Mouse (Mus musculus) intestine, embryonic 16.5 days (tissue): ENCODE data around the gene Itih5. TPM values are rescaled to one million over a fixed set of nuclear protein-coding genes. Genes with fewer than 3 reads are reported as not detected.

Experiments
- ATAC-seq: fragments of 200-750 bp; cut with Nextera tagmentation; 2 replicates; pipeline ENCODE4 v1.8.0; 2017; ENCODE audit warnings: moderate TSS enrichment, moderate library complexity
- H3K27ac ChIP-seq: fragments of 300-500 bp; sonication (generic); 2 replicates; pipeline ENCODE4 v1.5.1; 2014; ENCODE audit warnings: mild to moderate bottlenecking, low read length
- H3K27me3 ChIP-seq: fragments of 300-500 bp; sonication (generic); replicated peaks from 2 replicates; pipeline ENCODE4 v1.6.1; 2014; ENCODE audit warnings: low read length, control low read depth, mixed read lengths; ENCODE audit not compliant: control insufficient read depth, insufficient read depth
- H3K36me3 ChIP-seq: fragments of 300-500 bp; sonication (generic); 2 replicates; pipeline ENCODE4 v1.6.1; 2014; ENCODE audit warnings: low read length, control low read depth; ENCODE audit not compliant: control insufficient read depth, insufficient read depth
- H3K4me1 ChIP-seq: fragments of 300-500 bp; sonication (generic); 2 replicates; pipeline ENCODE4 v1.6.1; 2014; ENCODE audit warnings: low read length, control low read depth, mixed read lengths; ENCODE audit not compliant: control insufficient read depth, insufficient read depth
- H3K4me2 ChIP-seq: fragments of 300-500 bp; sonication (generic); 2 replicates; pipeline ENCODE4 v1.6.1; 2014; ENCODE audit warnings: low read depth, low read length, control low read depth
- H3K4me3 ChIP-seq: fragments of 300-500 bp; sonication (generic); 2 replicates; pipeline ENCODE4 v1.5.1; 2014; ENCODE audit warnings: mild to moderate bottlenecking, low read length
- H3K9ac ChIP-seq: fragments of 300-500 bp; sonication (generic); 2 replicates; pipeline ENCODE4 v1.6.1; 2014; ENCODE audit warnings: low read depth, low read length
- H3K9me3 ChIP-seq: fragments of 300-500 bp; sonication (generic); 2 replicates; pipeline ENCODE4 v1.6.1; 2016; ENCODE audit warnings: low read length, control low read depth; ENCODE audit not compliant: control insufficient read depth
- WGBS: fragments of 180-500 bp; shearing (Covaris S2); extraction: QIAGEN DNeasy Blood & Tissue Kit; methylation state at CpG from one replicate; pipeline ENCODE4 v1.1.7; 2014; 5-methylcytosine and 5-hydroxymethylcytosine counted together
- polyA plus RNA-seq: library from polyadenylated mRNA; unstranded; fragments of >200 nt; fragmentation: Nextera tagmentation; extraction: Ambion mirVana; gene quantifications from 2 replicates; pipeline ENCODE4 v1.2.1, GENCODE M21; 2015

Itih5 gene
- 12.5 and 12.6 TPM in 2 replicates for polyA plus RNA-seq

DNA sequence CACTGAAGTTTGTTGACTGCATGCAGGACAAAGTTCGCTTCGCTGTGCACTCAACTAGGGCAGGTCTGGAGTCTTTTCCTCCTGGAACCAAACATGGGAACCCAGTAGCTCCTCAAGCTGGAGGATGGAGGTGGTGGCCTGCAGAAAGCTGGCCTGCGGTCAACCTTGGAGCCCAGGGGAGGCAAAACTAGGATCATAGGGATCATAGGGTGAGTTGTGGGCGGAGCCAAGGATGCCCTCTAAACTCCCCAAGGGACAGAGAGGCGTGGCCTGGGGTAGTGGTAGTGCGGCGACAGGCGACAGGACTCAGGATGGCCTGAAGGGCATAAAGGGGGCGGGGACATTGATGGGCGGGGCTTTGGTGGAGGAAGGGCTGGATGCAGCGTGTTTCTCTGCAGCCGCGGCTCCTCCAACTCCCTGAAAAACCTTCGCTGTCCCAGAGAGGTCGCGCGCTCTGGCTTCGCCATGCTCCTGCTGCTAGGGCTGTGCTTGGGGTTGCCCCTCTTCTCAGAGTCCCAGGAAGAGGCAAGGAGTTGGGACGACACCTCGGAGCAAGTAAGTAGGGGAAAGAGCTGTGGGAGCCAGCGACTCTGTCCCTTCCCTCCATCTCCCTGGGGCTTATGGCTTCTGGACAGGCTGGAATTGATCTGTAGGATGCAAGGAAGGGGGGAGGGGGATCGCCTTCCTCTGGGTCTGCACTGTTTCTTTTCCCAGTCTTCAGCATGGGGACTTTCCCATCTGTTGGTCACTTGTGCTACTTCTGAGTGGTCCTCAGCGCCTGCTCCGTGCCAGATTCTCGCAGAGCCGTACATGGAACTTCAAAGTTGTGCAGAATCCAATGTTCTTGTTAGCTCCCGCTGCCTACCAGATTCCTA is at the start of gene Itih5:
Gene Itih5 (plus strand): TSS at position 371 of the 875 bp plus-strand sequence.
- no peaks in the 10 kb centered on the region for H3K36me3 ChIP-seq
- no peaks in the 10 kb centered on the region for H3K27me3 ChIP-seq
- peak within 1 kb of the TSS; percentile 41; the same call in 1 of the 2 replicates for H3K27ac ChIP-seq
- peak within 1 kb of the TSS; percentile 60 for H3K4me3 ChIP-seq
- peaks cover 13% of the 10 kb centered on the region for H3K4me1 ChIP-seq
- WGBS, result 8% methylated on average over 27 of the region's 27 CpGs
- H3K9ac ChIP-seq, result peak within 1 kb of the TSS; percentile 74
- H3K9me3 ChIP-seq, result no peaks in the 10 kb centered on the region
- H3K4me2 ChIP-seq, result peak within 1 kb of the TSS; percentile 69
- ATAC-seq, result peak; percentile 93

DNA sequence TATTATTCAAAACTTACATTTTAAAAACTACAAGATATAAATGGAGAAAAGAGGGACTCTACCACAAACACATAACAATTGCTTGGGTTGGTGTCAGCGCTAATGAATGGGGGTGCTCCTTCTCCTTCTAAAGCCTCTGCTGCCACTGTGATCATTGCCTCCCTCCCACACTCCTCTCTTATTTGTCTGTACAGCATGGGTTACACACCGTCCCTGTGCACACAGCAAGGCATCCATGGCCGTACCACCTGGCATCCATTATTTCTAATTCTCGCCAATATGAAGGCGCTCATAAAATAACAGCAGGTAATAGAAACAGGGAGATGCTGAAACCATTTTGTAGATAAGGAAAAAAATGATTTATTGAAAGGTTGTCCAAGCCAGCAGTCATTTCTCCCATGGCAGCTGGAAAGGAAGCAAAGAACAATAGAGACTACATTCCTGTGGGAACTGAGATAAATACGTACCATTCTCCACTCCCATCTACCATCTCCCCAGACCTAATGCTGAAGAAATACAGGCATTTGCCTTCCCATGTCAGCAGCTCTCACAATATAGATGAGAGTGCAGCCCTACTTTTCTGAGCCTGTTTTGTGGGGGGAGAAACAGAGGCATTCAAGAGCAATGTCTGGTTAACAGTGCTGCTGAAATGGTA is 44.7 kb upstream of the Itih5 start:
- no peak overlapping the region for H3K4me2 ChIP-seq
- no peaks in the 10 kb centered on the region for H3K4me1 ChIP-seq
- H3K9ac ChIP-seq, result no peak overlapping the region
- no peak overlapping the region for H3K27ac ChIP-seq
- WGBS, result 67% methylated on average over 6 of the region's 6 CpGs
- H3K27me3 ChIP-seq, result no peaks in the 10 kb centered on the region
- no peak overlapping the region for H3K4me3 ChIP-seq
- H3K9me3 ChIP-seq, result no peaks in the 10 kb centered on the region
- H3K36me3 ChIP-seq, result no peaks in the 10 kb centered on the region
- ATAC-seq, result no peak

DNA sequence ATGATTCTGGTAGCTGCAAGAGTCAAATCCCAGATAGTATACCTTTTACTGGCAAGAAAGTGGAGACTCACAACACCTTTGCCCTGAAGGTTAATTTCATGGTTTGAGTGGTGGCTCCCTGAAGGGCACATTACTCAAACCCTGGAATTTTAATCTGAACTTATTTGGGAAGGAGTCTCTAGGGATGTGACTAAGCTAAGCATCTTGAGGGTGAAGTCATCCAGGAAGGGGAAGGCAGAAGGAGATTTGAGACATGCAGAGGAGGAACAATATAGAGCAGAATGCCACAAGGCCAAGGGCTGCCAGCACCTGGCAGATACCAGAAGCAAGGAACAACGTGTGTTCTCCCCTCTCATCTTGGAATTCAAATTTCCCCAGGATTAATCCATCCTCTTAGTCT is 34.6 kb upstream of the Itih5 start:
- H3K4me3 ChIP-seq, result no peak overlapping the region
- H3K4me1 ChIP-seq, result no peaks in the 10 kb centered on the region
- no peak overlapping the region for H3K9ac ChIP-seq
- H3K4me2 ChIP-seq, result no peak overlapping the region
- no peaks in the 10 kb centered on the region for H3K36me3 ChIP-seq
- H3K27me3 ChIP-seq, result no peaks in the 10 kb centered on the region
- no peak for ATAC-seq
- no peak overlapping the region for H3K27ac ChIP-seq
- WGBS, result 62% methylated on average over 1 of the region's 1 CpGs
- H3K9me3 ChIP-seq, result no peaks in the 10 kb centered on the region

DNA sequence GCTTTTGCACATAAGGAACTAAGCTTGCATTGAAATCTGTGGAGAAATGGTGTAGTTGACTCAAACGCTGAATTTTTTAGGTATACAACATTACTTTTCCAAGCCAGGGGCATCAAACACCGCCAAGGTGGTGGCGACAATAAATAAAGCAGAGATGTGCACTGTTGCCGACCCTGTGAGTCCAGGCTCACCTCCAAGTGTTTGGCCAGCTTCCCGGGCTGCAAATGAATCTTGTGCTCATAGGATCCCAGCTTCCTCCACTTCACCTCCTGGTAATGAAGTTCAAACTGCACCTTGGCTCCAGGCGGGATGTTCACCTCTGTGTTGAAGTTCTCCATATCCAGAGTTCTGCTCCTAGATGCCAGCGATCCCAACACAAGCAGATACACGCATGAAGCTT is 34.1 kb upstream of the Itih5 start:
- no peak overlapping the region for H3K4me2 ChIP-seq
- no peak overlapping the region for H3K27ac ChIP-seq
- H3K36me3 ChIP-seq, result no peaks in the 10 kb centered on the region
- H3K4me3 ChIP-seq, result no peak overlapping the region
- 75% methylated on average over 8 of the region's 8 CpGs for WGBS
- no peak for ATAC-seq
- H3K9ac ChIP-seq, result no peak overlapping the region
- H3K27me3 ChIP-seq, result no peaks in the 10 kb centered on the region
- no peaks in the 10 kb centered on the region for H3K9me3 ChIP-seq
- no peaks in the 10 kb centered on the region for H3K4me1 ChIP-seq

DNA sequence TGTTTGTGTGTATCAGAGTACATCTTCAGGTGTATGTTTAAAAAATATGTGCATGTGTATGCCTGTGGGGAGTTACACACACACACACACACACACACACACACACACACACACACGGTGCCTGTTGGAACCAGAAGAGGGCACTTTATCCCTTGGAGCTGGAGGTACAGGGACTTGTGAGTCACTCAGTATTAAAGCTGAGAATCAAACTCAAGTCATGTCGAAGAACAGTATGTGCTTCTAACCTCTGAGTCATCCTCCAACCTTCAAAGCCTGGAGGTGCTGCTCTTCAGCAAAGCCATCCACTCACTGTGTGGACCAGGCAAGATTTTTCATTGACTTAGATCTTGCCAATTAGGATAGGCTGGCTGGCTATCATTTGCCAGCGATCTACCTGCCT is 31.5 kb upstream of the Itih5 start:
- Histone ChIP-seq H3K27me3 (no peaks in the 10 kb centered on the region), H3K4me2 (no peak overlapping the region), H3K4me1 (no peaks in the 10 kb centered on the region), H3K36me3 (no peaks in the 10 kb centered on the region), H3K9me3 (no peaks in the 10 kb centered on the region), H3K27ac (no peak overlapping the region), H3K4me3 (no peak overlapping the region), H3K9ac (no peak overlapping the region)
- ATAC-seq, result no peak
- WGBS, result 71% methylated on average over 3 of the region's 3 CpGs

GRCm38 (mm10) chr2:10126122-10126521 is 27.2 kb upstream of the Itih5 start:
- no peaks in the 10 kb centered on the region; the same call in 1 of the 2 replicates for H3K4me1 ChIP-seq
- H3K9ac ChIP-seq, result no peak overlapping the region
- 88% methylated on average over 4 of the region's 4 CpGs for WGBS
- no peaks in the 10 kb centered on the region for H3K36me3 ChIP-seq
- H3K9me3 ChIP-seq, result no peaks in the 10 kb centered on the region
- no peaks in the 10 kb centered on the region for H3K27me3 ChIP-seq
- no peak overlapping the region for H3K4me3 ChIP-seq
- H3K4me2 ChIP-seq, result no peak overlapping the region
- no peak overlapping the region for H3K27ac ChIP-seq
- no peak for ATAC-seq

GRCm38 (mm10) chr2:10127471-10127870 is 25.9 kb upstream of the Itih5 start:
- Histone ChIP-seq H3K27me3 (no peaks in the 10 kb centered on the region), H3K36me3 (no peaks in the 10 kb centered on the region), H3K4me2 (no peak overlapping the region), H3K9me3 (no peaks in the 10 kb centered on the region), H3K9ac (no peak overlapping the region), H3K4me3 (no peak overlapping the region), H3K27ac (no peak overlapping the region), H3K4me1 (no peaks in the 10 kb centered on the region; the same call in 1 of the 2 replicates)
- no peak for ATAC-seq
- 81% methylated on average over 5 of the region's 5 CpGs for WGBS

DNA sequence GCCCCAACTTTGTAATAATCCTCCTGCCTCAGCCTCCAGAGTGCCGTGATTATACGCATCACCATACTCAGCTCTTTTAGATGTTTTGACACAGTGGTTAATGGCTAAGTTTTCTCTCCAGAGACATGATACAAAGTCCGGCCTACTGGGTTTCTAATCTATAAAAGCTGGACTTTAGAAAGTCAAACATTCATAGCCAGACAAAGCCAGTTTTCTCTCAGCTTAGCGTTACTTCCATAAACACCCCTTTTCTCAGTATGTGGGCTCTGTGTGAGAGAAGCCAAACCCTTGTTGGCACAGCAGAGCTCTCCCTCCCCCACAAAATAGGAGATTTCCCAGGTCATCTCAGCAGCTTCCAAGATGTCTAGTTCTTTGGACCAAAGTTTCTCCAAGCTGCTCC is 24.8 kb upstream of the Itih5 start:
- Histone ChIP-seq H3K4me1 (no peaks in the 10 kb centered on the region; the same call in 1 of the 2 replicates), H3K4me3 (no peak overlapping the region), H3K36me3 (no peaks in the 10 kb centered on the region), H3K27me3 (no peaks in the 10 kb centered on the region), H3K27ac (no peak overlapping the region), H3K9ac (no peak overlapping the region), H3K4me2 (no peak overlapping the region), H3K9me3 (no peaks in the 10 kb centered on the region)
- ATAC-seq, result peak; percentile 40; the same call in 1 of the 2 replicates
- 65% methylated on average over 4 of the region's 4 CpGs for WGBS

GRCm38 (mm10) chr2:10130341-10130990 is 22.9 kb upstream of the Itih5 start:
- Histone ChIP-seq H3K4me3 (no peak overlapping the region), H3K27ac (no peak overlapping the region), H3K9ac (no peak overlapping the region), H3K36me3 (no peaks in the 10 kb centered on the region), H3K27me3 (no peaks in the 10 kb centered on the region), H3K9me3 (no peaks in the 10 kb centered on the region), H3K4me2 (no peak overlapping the region), H3K4me1 (no peaks in the 10 kb centered on the region; the same call in 1 of the 2 replicates)
- 52% methylated on average over 8 of the region's 8 CpGs for WGBS
- no peak for ATAC-seq
